Mouse (Mus musculus) naive thymus-derived CD4-positive, alpha-beta T cell, adult 2 months (primary cell): ENCODE measurements around the gene Ubr4.
"Not testable (repeated sequence)": the region's sequence is repeated elsewhere in the genome, so short reads cannot be mapped to it uniquely, and the experiment has no call there.

Source experiments
- DNase-seq: peaks from one replicate; pipeline ENCODE4 v3.0.0-alpha.2; 2011; ENCODE audit warnings: low read depth

Ubr4 gene

DNA sequence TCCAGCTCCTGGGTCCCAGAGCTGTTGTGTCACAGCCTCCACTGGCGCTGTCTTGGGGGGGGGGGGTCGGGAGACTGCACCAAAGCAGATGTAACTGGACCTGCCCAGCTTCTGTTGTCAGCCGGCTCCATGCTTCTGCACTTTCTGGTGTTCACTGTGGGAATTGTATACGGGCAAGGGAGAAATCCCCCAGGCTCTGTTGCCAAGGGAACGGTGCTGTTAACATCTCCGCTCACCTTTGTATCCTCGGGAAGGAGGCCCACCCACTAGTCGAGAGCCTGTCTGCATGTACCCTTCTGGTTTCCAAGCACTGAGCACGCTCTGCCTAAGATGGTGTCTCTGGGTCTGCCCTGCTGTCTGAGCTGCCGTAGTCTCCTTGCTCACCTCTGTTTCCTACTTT, 134.7 kb downstream of the Ubr4 start:
- DNase-seq, result no peak

DNA sequence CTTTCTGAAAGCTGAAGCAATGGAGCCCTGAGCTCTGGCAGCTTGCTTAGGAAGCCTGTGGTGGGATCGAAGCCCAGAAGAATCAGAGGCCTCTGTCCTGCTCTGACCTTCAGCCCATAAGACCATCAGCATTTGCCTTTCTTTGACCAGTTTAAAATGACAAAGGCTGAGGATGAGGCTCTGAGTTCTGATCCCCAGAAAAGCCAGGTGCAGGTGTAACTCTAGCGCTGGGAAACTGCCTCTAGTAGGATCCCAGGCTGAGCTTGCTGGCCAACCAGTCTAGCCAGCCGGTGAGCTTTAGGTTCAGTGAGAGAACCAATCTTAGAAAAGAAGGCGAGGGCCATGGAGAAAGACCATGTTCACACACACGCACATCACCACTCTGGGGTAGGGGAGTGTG, 135.9 kb downstream of the Ubr4 start:
- no peak for DNase-seq

GRCm38 (mm10) chr4:139489946-139490345, 137.5 kb downstream of the Ubr4 start:
- no peak for DNase-seq

GRCm38 (mm10) chr4:139490413-139491055, 138.1 kb downstream of the Ubr4 start:
- DNase-seq, result no peak

DNA sequence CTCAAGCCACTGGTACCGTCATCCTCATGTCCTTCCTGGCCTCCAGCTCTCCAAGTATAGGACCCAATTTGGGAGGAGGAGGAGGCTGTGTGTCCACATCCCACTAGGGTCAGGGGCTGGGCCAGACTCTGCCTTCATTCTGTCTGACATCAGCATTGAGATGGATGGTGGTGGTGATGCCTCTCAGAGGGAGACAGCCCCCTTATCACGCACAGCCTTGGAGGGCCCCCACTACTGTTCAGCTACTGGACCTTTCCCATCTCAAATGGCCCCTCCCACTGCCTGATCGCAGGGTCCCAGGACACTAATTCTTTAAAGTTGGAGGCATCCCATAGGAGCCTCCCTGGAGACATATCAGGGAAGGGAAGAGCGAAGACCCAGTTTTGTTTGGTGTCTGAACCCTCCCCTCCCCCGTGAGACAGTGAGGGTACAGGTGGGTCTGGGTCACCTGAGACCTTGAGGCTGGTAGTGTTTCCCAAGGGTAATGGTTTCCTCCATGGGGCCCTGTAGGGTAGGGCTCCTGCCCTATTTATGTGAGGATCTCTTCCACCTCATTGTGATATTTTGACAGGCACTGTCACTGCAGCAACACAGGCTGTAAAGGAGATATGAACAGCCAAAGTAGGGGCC, 139.2 kb downstream of the Ubr4 start:
- DNase-seq, result no peak

DNA sequence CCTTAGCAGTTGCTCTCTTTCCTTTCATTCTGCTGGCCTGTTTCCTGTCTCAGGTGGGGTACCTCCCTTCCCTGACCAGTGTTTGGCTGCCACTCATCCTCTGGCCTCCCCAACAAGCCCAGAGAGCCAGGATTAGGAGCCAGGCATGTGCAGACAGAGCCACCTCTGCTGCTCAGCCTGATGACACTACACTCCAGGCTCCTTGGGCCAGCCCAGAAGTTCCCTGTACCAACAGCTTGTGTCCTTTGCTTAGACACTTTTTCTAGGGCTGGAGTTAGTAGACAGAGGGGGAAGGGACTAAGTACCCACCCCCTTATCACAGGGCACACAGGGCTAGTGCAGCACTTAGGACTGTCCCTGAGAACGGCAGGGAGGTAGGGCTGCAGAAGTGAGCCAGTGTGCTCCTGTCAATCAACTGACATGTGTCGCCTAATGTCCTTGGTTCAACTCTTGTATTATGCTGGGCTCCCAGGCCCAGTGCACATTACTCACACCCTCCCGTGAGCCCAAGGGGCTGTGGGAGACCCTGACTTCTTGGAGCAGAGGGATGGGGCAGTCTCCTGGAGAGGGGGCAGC, 139.9 kb downstream of the Ubr4 start:
- no peak for DNase-seq

DNA sequence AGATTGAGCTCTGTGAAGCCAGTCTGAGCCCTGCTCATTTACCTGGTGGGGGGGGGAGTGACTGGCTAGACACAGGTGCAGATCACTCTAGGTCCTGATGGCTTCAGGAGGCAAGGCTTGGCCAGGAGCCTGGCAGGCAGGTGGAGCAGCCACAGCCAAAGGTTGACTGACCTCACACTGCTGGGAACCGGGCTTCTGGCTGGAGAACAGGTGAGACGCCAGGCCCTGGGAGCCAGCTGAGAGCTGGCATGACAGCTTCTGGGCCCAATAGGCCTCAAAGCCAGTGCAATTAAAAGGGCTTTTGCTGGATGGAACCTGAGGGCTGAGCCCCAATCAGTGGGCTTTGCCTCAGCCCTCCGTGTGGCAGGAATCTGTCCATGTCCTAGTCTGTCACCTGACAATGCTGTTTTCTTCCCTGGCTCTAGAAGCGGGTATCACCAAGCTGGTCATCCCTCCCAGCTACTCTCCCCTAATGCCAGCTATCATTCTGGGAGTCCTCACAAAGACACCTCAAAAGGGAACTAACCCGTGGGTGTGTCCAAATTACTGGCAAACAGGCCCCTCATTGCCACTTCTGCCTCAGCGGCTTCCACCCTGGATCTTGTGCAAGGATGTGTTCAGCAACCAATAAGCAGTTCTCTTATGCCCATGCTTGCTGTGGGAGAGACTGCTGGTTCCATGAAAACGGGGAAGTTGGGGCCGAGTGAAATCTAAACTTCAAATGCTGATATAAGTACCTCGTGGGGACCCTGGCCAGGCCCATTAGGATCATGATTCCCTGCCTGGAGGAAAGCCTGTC, 141.0 kb downstream of the Ubr4 start:
- no peak for DNase-seq

DNA sequence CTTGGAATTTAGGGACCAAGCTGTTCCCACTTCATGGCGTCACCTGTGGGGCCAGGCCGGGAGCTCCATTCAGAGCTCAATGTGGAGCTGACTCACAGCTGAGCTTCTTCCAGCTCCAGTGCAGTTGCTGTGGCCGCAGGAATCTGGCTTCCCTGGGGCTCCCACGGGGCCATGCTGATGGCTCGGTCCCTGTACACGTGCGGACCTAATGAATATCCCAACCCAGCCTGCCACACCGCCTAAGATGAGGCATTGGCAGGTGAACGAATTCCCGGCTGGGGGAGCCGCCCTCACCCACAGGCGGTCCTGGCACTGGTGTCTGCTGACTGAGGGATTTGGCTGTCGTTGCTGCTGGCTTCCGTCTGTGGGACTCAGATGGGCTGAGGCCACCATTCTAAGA, 148.4 kb downstream of the Ubr4 start:
- no peak for DNase-seq

GRCm38 (mm10) chr4:139501702-139502101, 149.3 kb downstream of the Ubr4 start:
- no peak for DNase-seq

DNA sequence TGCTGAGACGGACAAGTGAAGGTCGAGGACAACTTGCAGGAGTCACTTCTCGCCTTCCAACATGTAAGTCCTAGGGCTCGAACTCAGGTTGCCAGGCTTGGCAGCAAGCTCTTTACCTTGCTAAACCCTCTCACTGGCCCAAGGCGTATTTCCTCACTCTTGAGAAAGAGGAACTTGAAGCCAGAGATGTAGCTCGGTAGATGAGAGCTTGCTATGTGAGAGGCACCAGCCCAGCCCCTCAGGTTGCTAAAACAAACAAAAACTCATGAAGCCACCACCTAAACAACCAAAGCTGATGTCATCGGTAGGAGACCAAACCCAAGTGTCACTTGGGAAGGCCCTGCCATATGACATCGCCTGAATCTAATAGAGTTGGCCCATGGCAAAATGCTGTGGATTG, 151.5 kb downstream of the Ubr4 start:
- DNase-seq, result no peak

DNA sequence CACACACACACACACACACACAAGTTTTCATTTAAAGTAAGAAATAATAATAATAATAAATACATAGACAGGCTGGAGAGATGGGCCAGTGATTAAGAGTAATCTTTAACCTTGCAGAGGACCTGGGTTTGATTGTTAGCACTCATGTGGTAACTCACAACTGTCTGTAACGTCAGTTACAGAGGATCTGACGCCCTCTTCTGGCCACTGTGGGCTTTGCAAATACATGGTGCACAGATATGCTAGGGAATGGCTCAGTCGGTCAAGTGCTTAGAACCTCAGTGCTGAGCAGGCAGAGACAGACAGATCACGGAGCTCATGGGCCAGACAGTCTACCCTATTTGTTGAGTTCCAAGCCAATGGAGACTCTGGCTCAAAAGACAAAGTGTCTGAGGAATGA, 153.3 kb downstream of the Ubr4 start:
- DNase-seq, result no peak

GRCm38 (mm10) chr4:139506727-139507126, 154.3 kb downstream of the Ubr4 start:
- DNase-seq, result no peak

GRCm38 (mm10) chr4:139509069-139509468, 156.7 kb downstream of the Ubr4 start:
- DNase-seq, result no peak

GRCm38 (mm10) chr4:139511557-139511956, 159.1 kb downstream of the Ubr4 start:
- DNase-seq, result no peak

GRCm38 (mm10) chr4:139512985-139513384, 160.6 kb downstream of the Ubr4 start:
- DNase-seq, result no peak

- DNase-seq, result no peak
These were observed 166.8 kb downstream of the Ubr4 start for GRCm38 (mm10) chr4:139519221-139519620.

- DNase-seq, result no peak
These were observed 169.5 kb downstream of the Ubr4 start for GRCm38 (mm10) chr4:139521926-139522325.

DNA sequence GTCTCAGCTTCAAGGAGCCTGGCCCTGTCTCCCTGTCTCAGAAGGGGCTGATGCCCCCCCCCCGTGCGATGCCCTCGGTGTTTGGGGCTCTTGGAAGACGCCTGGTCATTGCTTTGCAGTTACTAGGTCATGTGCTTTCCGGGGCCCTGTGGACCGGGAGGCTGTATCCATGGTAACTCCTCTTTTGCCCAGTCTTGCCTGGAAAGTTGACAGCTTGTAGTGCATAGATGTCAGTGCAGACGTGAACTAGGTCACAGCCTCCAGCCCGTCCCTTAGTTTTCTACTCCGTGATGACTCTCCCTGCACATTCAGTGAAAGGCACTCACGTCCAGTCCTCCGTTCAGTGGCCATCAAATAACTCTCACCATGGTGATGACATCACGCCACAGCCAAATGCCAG, 174.1 kb downstream of the Ubr4 start:
- no peak for DNase-seq

GRCm38 (mm10) chr4:139530248-139530647, 177.8 kb downstream of the Ubr4 start, which contains the start of gene Iffo2:
Gene Iffo2, plus strand, starts transcription at chr4:139530548.
- not testable (repeated sequence) for DNase-seq

GRCm38 (mm10) chr4:139532081-139532480, 179.7 kb downstream of the Ubr4 start:
- no peak for DNase-seq

- no peak for DNase-seq
These were observed 182.8 kb downstream of the Ubr4 start for GRCm38 (mm10) chr4:139535127-139535695.

- DNase-seq, result no peak
These were observed 183.3 kb downstream of the Ubr4 start for GRCm38 (mm10) chr4:139535719-139536118.
